Mouse (Mus musculus) heart, postnatal 0 days (tissue): ENCODE results near the gene Dph6.

Experiments used
- CTCF ChIP-seq: IDR thresholded peaks from 2 replicates; pipeline ENCODE4 v1.5.1; 2016; ENCODE audit warnings: antibody characterized with exemption, control low read depth, low read depth
- EP300 ChIP-seq: IDR thresholded peaks from 2 replicates; pipeline ENCODE4 v1.6.1; 2016; ENCODE audit warnings: antibody characterized with exemption, low read depth

GRCm38 (mm10) chr2:114519907-114520306, 134.9 kb downstream of the Dph6 start:
- TF ChIP-seq CTCF (no peak), EP300 (no peak)
